Mouse (Mus musculus) G1E (cell line): ENCODE results near the gene Ccp110. TPM values are rescaled to one million over a fixed set of nuclear protein-coding genes. Genes with fewer than 3 reads are reported as not detected.

Source experiments
- ATAC-seq: 2 replicates; pipeline ENCODE4 v1.8.0; 2016; ENCODE audit warnings: mild to moderate bottlenecking; ENCODE audit not compliant: insufficient number of reproducible peaks, poor library complexity, low FRiP score, severe bottlenecking; ENCODE audit errors: extremely low read depth
- DNase-seq: peaks from one replicate; pipeline ENCODE4 v3.0.0; 2012; ENCODE audit warnings: low spot score
- H3K27me3 ChIP-seq: 2 replicates; pipeline ENCODE4 v1.6.1; 2012; ENCODE audit warnings: mild to moderate bottlenecking, low read length, inconsistent platforms; ENCODE audit not compliant: insufficient read depth
- H3K36me3 ChIP-seq: replicated peaks from 2 replicates; pipeline ENCODE3; 2012; ENCODE audit warnings: mild to moderate bottlenecking, inconsistent platforms
- H3K4me1 ChIP-seq: 2 replicates; pipeline ENCODE4 v1.6.1; 2012; ENCODE audit warnings: low read depth, low read length, inconsistent platforms, mixed read lengths; ENCODE audit not compliant: insufficient read depth
- H3K4me3 ChIP-seq: 2 replicates; pipeline ENCODE4 v1.5.1; 2012; ENCODE audit warnings: low read depth, mild to moderate bottlenecking, inconsistent platforms, low read length, moderate library complexity, mixed read lengths
- H3K9me3 ChIP-seq: replicated peaks from 2 replicates; pipeline ENCODE4 v1.6.1; 2012; ENCODE audit warnings: inconsistent platforms
- CTCF ChIP-seq: IDR thresholded peaks from 2 replicates; pipeline ENCODE4 v1.5.1; 2012; ENCODE audit warnings: low read depth, low read length, inconsistent platforms, mixed read lengths
- GATA1 ChIP-seq: IDR thresholded peaks from 2 replicates; pipeline ENCODE4 v1.6.1; 2012; ENCODE audit warnings: borderline replicate concordance, low read length, inconsistent platforms, mixed read lengths
- GATA2 ChIP-seq: IDR thresholded peaks from 2 replicates; pipeline ENCODE4 v1.6.1; 2012; ENCODE audit warnings: low read depth, low read length, inconsistent platforms, borderline replicate concordance
- POLR2AphosphoS5 ChIP-seq: IDR thresholded peaks from 2 replicates; pipeline ENCODE4 v1.6.1; 2012; ENCODE audit warnings: low read depth, low read length, inconsistent platforms; ENCODE audit not compliant: insufficient replicate concordance
- TAL1 ChIP-seq: conservative IDR thresholded peaks from 2 replicates; pipeline ENCODE4 v1.6.1; 2012; ENCODE audit warnings: low read depth, low read length, inconsistent platforms, mixed read lengths
- polyA plus RNA-seq: library from polyadenylated mRNA; stranded (reverse); fragments of >175 nt; gene quantifications from 2 replicates; pipeline ENCODE4 v1.2.3, GENCODE M21; 2012
- total RNA-seq, 2 experiments: library from RNA; stranded (forward) in 1 of 2; stranded (reverse) in 1 of 2; fragments of 200-1000 nt in 1 of 2; fragments of >200 nt in 1 of 2; fragmentation: Nextera tagmentation in 1 of 2; gene quantifications; 2 replicates each; pipeline ENCODE4 v1.2.3; 2014 to 2017

The Ccp110 gene
- total and polyA plus RNA-seq, 3 experiments, result 0.91 to 25.5 (median 22.7) TPM

GRCm38 (mm10) chr7:118714873-118715272, 2.5 kb downstream of the Ccp110 start:
- no peak for TF ChIP-seq TAL1
- Histone ChIP-seq H3K36me3 (peaks cover 39% of the 10 kb centered on the region), H3K9me3 (no peaks in the 10 kb centered on the region), H3K4me3 (no peak overlapping the region), H3K4me1 (peaks cover 18% of the 10 kb centered on the region), H3K27me3 (no peaks in the 10 kb centered on the region)
- DNase-seq, result no peak
- no peak for ATAC-seq

GRCm38 (mm10) chr7:118718066-118718465, 5.7 kb downstream of the Ccp110 start:
- H3K4me3 ChIP-seq, result no peak overlapping the region
- no peaks in the 10 kb centered on the region for H3K27me3 ChIP-seq
- peaks cover 12% of the 10 kb centered on the region for H3K4me1 ChIP-seq
- ATAC-seq, result no peak
- no peak for DNase-seq
- peaks cover 63% of the 10 kb centered on the region for H3K36me3 ChIP-seq
- no peaks in the 10 kb centered on the region for H3K9me3 ChIP-seq
- no peak for TF ChIP-seq TAL1
- TF ChIP-seq CTCF, result no peak
- no peak for TF ChIP-seq POLR2AphosphoS5
- no peak for TF ChIP-seq GATA2
- no peak for TF ChIP-seq GATA1

GRCm38 (mm10) chr7:118723927-118724326, 11.6 kb downstream of the Ccp110 start:
- no peak for ATAC-seq
- peaks cover 75% of the 10 kb centered on the region for H3K36me3 ChIP-seq
- TF ChIP-seq TAL1, result no peak
- TF ChIP-seq GATA1, result no peak
- no peak for TF ChIP-seq GATA2
- TF ChIP-seq POLR2AphosphoS5, result no peak
- no peak for TF ChIP-seq CTCF
- no peaks in the 10 kb centered on the region for H3K4me1 ChIP-seq
- H3K27me3 ChIP-seq, result no peaks in the 10 kb centered on the region
- H3K4me3 ChIP-seq, result no peak overlapping the region
- H3K9me3 ChIP-seq, result no peaks in the 10 kb centered on the region
- no peak for DNase-seq

GRCm38 (mm10) chr7:118725459-118725858, 13.1 kb downstream of the Ccp110 start:
- H3K9me3 ChIP-seq, result no peaks in the 10 kb centered on the region
- ATAC-seq, result no peak

DNA sequence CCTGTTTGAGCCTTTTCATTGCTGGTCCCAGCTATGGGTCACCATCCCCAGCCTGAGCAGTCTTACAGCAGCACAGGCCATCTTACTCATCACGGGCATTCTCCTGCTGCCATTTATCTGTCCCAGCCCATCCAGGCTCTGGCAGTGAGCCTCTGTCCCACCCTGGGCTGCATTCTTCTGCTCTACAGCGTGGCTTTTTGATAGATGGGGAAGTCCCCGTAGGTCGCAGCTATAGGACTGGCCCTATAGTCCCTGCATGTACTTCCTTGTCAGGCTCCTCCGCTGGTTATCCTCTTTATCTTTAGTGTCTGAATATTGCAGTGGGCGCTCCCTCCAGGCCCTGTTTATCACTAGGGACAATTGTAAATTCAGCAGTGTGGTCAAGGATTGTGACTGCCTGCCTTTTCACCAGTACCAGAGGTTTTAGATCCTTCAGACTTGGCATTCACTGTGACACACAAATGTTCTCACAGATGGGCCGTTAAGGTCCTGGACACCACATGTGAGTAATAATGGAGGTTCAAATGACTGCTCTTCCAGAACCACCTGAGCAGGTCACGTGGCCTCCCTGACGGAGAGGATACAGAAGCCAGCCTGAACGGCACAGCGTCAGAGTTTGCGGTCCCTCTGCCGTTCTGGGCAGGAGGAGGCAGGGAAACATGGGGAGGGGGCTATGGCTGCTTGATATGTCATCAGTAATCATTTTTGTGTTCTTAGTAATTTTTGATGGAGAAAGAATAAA, 16.7 kb downstream of the Ccp110 start:
- H3K36me3 ChIP-seq, result peaks cover 85% of the 10 kb centered on the region
- DNase-seq (no peak), ATAC-seq (no peak)
- H3K4me1 ChIP-seq, result no peaks in the 10 kb centered on the region
- H3K4me3 ChIP-seq, result no peak overlapping the region
- TF ChIP-seq GATA2 (no peak), TAL1 (no peak), CTCF (no peak), POLR2AphosphoS5 (no peak), GATA1 (no peak)
- no peaks in the 10 kb centered on the region for H3K27me3 ChIP-seq
- H3K9me3 ChIP-seq, result no peaks in the 10 kb centered on the region

More at GRCm38 (mm10) chr7:118725459-118725858, 13.1 kb downstream of the Ccp110 start:
- no peak for TF ChIP-seq POLR2AphosphoS5
- no peak for TF ChIP-seq TAL1
- no peak for TF ChIP-seq GATA2
- no peak for TF ChIP-seq CTCF
- no peak for TF ChIP-seq GATA1
- no peak for DNase-seq
- no peaks in the 10 kb centered on the region for H3K27me3 ChIP-seq
- H3K4me1 ChIP-seq, result no peaks in the 10 kb centered on the region
- H3K4me3 ChIP-seq, result no peak overlapping the region
- H3K36me3 ChIP-seq, result peaks cover 80% of the 10 kb centered on the region

DNA sequence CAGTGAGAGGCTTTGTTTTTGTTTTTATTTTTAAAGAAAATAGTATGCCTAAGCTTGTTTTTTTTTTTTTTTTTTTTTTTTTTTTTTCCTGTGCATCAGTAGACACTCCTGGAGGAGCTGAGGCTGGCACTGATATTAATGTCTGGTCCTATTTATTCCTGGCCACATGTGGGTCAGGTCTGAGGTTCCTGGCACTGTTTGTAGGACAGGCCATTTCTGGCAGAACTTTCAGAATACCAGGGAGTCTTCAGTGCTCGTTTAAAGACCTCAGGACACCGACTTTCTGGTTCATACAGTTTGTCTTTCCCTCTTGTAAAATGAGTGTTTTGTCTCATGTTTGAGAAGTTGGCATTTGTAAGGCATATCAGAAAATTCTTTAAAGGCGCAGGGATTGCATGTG, 19.4 kb downstream of the Ccp110 start:
- Histone ChIP-seq H3K27me3 (no peaks in the 10 kb centered on the region), H3K4me3 (no peak overlapping the region), H3K9me3 (no peaks in the 10 kb centered on the region), H3K4me1 (no peaks in the 10 kb centered on the region), H3K36me3 (peaks cover 77% of the 10 kb centered on the region)
- DNase-seq, result no peak
- ATAC-seq, result no peak
- TF ChIP-seq CTCF, result no peak
- TF ChIP-seq TAL1, result no peak
- TF ChIP-seq GATA2, result no peak
- TF ChIP-seq POLR2AphosphoS5, result no peak
- no peak for TF ChIP-seq GATA1

GRCm38 (mm10) chr7:118733225-118733624, 20.9 kb downstream of the Ccp110 start:
- no peak for ATAC-seq
- H3K27me3 ChIP-seq, result no peaks in the 10 kb centered on the region
- TF ChIP-seq POLR2AphosphoS5 (no peak), GATA1 (no peak), CTCF (no peak), TAL1 (no peak), GATA2 (no peak)

More at GRCm38 (mm10) chr7:118733225-118733624, 20.9 kb downstream of the Ccp110 start:
- Histone ChIP-seq H3K9me3 (no peaks in the 10 kb centered on the region), H3K36me3 (peaks cover 70% of the 10 kb centered on the region), H3K4me1 (no peaks in the 10 kb centered on the region), H3K4me3 (no peak overlapping the region)
- DNase-seq, result no peak
